Mouse (Mus musculus) MN1 (cell line): ENCODE data around the gene Gm29427.
"Not testable (repeated sequence)": the region's sequence is repeated elsewhere in the genome, so short reads cannot be mapped to it uniquely, and the experiment has no call there.

Experiments used
- DNase-seq: peaks from one replicate; pipeline ENCODE4 v3.0.0-alpha.2; 2016; ENCODE audit warnings: low spot score

The Gm29427 gene

GRCm38 (mm10) chr1:130731741-130732337 lies 16.2 kb upstream of the Gm29427 start, which contains the start of gene AA986860:
Gene AA986860, plus strand, starts transcription at chr1:130731976.
- DNase-seq, result no peak

- DNase-seq, result no peak
These were observed 13.6 kb upstream of the Gm29427 start, which contains the start of gene Pfkfb2 for GRCm38 (mm10) chr1:130729153-130729552. Gene Pfkfb2, minus strand, starts transcription at chr1:130729253.

GRCm38 (mm10) chr1:130728708-130729107 lies 13.1 kb upstream of the Gm29427 start:
- no peak for DNase-seq

DNA sequence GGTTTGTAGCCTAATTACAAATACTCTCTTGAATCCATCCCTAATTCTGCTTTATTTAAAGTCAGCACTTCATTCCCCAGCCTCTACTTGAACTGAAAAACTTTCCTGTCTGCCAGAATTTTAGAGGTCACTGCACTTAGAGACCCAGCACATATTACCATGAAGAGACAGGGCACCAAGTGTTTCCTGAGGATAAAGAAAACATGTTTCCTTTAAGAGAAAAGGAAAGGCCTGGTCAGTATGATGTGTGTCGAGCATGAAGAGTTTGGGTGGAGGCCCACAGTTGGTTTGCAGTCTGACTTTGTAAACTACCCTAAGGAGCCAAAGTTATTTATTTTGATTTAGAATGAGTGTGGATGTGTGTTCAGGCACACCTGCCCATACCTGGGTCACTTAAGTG lies 12.5 kb upstream of the Gm29427 start:
- DNase-seq, result no peak

DNA sequence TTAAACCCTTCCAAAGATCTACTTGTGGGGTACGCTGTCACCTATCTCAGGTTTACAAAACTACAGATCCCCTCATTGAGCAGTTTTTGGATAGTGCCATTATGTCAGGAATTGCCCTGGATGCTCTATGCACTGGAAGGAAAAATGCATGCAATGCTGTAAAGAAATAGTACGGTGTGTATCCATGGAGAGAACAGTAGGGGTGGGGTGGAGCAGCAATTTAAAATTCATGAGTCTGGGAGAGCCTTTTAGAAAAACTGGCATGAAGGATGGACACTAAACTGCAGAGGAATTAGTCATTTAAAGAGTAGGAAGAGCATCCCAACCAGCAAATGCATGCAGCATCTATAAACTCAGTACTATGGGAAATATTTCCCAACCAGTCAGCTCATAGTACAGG lies 10.8 kb upstream of the Gm29427 start:
- DNase-seq, result no peak

- no peak for DNase-seq
These were observed 8.6 kb upstream of the Gm29427 start for GRCm38 (mm10) chr1:130724206-130724605.

DNA sequence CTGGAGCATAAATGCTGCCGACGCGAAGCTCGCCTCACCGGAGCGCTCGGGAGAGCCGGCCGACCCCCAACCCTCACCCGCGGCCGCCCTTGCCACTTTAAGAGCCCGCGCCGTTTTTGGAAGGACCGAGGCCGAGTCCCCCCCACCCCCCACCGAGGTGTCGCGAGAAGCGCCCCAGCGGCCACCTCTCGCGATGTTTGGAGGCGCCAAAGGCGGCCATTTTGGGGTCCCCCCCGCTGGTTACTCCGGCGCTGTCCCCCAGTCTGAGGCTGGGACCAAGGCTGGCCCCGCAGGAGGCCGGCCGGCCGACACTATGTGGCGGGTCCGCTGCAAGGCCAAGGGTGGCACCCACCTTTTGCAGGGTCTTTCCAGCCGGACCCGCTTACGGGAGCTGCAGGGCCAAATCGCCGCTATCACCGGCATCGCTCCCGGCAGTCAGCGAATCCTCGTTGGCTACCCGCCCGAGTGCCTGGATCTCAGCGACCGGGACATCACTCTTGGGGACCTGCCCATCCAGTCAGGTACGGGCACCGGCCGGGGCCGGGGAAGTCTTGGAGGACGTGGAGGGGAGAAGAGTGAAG lies 1.8 kb upstream of the Gm29427 start, which contains the start of gene Yod1:
Yod1 (plus strand) TSS at position 37 of the 581 bp plus-strand sequence.
- peak; percentile 92 for DNase-seq

GRCm38 (mm10) chr1:130716513-130717290 lies 1.1 kb upstream of the Gm29427 start:
- DNase-seq, result peak; percentile 69

DNA sequence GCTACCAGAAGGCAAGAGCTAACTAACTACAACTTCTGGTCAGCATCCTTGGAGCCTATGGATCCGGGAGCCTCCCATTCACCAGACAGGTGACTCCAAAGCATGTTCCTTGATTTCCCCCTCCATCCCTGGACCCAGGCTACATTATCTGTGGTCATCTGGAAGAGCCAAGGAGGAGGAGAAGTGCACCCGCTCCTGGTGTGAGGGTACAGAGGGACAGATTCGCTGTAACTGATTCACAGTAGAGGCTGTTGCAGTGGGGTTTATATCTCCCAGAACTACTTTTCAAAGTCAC lies 566 bp upstream of the Gm29427 start:
- DNase-seq, result no peak

DNA sequence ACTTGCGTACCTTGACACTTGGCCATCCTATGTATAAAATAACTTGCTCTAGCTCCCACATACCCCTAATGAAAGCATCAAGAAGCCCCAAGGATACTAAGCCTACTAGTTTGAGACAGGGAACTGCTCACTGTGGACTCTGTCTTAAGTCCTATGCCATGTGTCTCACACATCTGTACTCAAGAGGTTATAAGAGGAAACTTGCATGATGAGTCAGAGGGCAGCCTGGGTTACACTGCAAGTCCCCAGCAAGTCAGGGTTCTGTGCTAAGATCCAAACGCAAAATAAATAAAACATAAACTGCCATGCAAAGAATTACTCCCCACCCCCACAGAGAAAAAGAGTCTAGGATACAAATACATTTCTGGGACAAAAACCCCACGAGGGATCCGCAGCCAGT lies 1.6 kb downstream of the Gm29427 start:
- no peak for DNase-seq

DNA sequence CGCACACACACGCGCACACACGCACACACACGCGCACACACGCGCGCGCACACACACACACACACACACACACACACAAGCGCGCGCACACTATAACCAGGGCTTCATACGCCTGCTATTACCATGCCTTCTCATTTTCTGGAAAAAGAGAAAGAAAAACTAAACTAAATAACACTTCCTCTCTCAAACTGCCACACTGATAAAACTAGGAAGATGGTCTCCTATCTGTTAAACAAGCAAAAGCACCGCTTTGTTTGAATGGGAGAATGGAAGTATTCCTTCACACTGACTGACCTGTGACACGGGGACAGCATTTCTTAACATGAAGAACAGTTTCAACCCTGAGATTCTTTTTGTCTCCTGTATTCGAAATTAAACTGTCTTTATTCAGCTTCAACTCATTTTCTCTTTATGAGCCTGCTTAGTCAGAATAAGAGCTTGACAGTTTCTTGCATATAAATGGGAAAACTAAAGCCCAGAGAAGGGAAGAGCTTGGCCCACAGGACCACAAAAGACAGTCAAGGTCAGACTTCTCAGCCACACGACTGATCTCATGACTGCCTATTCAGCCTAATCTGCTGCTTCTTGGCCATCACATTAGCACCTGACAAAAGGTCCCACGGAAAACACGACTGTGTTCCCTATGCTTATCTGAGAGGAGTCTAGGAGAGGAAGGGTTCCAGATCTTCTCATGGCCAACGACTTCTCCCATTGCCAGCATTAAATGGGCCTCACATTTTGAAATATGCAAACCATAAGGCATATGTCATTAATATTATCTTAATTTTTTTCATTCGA lies 5.1 kb downstream of the Gm29427 start:
- DNase-seq, result no peak

GRCm38 (mm10) chr1:130703613-130704012 lies 12.0 kb downstream of the Gm29427 start:
- no peak for DNase-seq

DNA sequence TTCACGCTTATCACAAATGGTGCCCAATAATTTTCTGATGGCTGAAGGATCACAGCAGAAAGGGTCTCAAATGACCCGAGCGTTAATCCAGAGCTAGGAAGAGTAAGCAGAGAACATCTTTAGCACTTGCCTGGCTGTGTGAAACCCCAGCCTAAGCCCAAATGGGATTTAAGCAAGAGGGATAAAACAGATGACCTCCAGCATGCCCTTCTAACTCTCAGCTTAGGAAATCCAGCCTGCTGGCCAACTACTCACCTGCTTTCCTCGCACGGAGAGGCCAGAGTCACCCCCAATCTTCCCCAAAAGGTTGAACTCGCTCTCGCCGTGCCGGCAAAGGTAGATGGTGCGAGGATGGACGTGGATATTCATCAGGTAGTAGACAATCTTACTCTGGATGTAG lies 13.6 kb downstream of the Gm29427 start:
- DNase-seq, result no peak

DNA sequence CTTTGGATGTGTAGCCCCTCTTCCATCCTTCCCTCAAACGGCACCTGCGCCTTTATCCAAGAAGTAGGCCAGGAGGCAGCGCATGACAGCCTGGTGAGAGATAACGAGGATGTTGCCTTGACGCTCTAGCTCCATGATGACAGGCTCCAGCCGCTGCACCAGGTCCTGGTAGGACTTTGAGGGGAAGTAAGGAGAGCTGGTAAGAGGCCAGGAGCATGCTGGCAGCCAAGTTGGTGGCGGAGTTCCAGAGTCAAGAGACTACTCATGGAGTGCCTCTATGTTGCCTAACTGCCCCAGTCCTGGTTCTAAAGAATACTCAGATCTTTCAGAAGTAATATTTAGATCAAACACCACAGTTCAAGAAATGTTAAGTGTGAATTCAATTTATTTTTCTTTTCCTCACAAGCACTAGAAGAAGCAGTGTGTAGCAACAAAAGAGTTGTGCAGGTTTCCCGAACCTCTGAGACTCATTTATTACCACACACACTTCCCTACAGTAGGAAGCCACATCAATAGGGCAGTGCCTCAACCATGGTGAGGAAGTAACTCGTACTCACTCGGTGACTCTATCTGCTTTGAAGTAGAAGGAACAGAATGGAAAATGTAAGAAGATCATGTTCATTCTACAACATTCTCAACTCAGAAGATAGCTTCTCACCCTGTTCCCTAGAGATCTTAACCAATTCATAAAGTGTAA lies 15.5 kb downstream of the Gm29427 start:
- DNase-seq, result no peak

DNA sequence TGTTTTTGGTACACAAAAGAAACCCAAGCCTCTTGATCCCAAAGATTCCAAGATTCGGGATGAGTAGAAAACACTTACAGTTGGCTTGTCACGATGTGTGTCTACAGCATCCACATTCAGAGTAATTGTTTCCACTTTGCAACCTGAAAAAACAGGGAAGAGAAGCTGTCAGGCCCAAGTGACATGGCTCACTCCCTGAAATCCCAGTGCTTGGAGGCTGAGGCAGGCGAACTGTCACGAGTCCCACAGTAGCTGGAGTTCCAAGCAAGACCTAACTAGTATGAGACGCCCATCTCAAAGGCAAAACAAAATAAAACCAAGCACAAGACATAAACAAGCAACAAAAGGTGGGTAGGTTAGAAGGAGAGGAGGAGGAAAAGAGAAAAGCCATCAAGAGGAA lies 17.0 kb downstream of the Gm29427 start:
- DNase-seq, result no peak

GRCm38 (mm10) chr1:130683905-130684304 lies 31.7 kb downstream of the Gm29427 start:
- DNase-seq, result no peak

DNA sequence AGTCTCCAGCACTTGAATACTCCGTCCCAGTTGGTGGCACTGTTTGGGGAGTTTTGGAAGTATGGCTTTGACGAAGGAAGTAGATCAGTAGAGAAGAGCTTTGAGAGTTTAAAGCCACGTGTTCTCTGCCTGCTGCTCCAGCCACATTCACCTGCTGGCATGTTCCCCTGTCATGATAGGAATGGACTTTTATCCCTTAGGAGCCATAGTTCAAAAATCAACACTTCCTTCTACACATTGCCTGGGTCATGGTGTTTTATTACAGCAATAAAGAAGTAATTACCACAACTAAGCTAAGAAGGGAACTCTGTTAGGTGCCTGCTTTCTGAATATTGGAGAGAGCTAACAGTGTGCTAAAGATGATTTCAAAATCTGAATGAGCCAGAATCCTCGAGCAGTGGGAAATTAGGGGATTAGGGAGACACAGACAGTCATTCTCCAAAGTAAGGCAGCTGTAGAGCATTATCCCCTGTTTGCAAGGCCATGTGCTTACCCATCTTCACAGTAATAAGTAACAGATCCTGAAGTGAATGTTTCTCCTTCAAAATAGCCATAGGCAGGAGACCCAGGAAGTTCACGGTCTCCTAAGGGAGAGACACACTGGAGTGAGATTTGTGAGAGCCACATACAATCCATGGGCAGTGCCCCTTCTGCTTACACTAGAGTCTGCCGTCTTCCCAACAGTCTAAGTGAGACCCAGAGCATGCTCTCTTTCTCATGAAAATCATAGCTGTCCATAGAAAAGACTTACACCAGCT lies 33.8 kb downstream of the Gm29427 start:
- no peak for DNase-seq

DNA sequence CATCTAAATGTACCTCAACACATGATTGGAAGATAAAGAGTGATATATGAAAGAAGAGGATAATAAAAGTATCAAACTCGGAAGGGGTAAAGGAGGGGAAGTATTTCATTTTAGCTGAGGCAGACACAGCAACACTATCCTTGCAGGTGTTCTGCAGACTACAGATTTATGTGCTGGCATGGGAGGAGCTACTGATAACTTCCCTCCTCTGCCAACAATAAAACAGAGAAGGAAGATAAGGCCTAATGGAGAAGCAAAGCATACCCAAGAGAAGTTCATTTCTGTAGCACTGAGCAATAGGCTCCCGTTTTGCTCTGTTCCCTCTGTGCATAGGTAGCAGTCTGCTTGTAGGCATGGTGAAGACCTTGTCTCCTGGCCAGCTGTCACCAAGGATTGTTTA lies 34.5 kb downstream of the Gm29427 start:
- DNase-seq, result no peak

GRCm38 (mm10) chr1:130678551-130678950 lies 37.0 kb downstream of the Gm29427 start:
- DNase-seq, result no peak

- not testable (repeated sequence) for DNase-seq
These were observed 52.0 kb downstream of the Gm29427 start for GRCm38 (mm10) chr1:130663576-130663975.

- no peak for DNase-seq
These were observed 54.1 kb downstream of the Gm29427 start, which contains the start of gene C4bp for GRCm38 (mm10) chr1:130661454-130661853. Gene C4bp, minus strand, starts transcription at chr1:130661632.
